Mouse (Mus musculus) midbrain, embryonic 11.5 days (tissue): Measurements from ENCODE around the gene Ptch1. TPM values are rescaled to one million over a fixed set of nuclear protein-coding genes. Genes with fewer than 3 reads are reported as not detected.

Source experiments
- ATAC-seq: fragments of 200-750 bp; cut with Nextera tagmentation; 2 replicates; pipeline ENCODE4 v1.8.0; 2017; ENCODE audit warnings: moderate TSS enrichment, moderate library complexity; ENCODE audit not compliant: low FRiP score
- DNase-seq: peaks from one replicate; pipeline ENCODE4 v3.0.0; 2015; ENCODE audit warnings: low spot score; ENCODE audit errors: missing footprints
- H3K27ac ChIP-seq: fragments of 300-500 bp; sonication (generic); 2 replicates; pipeline ENCODE4 v1.5.1; 2014; ENCODE audit warnings: low read depth, low read length
- H3K27me3 ChIP-seq: fragments of 300-500 bp; sonication (generic); 2 replicates; pipeline ENCODE4 v1.6.1; 2014; ENCODE audit warnings: mild to moderate bottlenecking, low read length, moderate library complexity, mixed read lengths; ENCODE audit not compliant: control insufficient read depth, insufficient read depth
- H3K36me3 ChIP-seq: fragments of 300-500 bp; sonication (generic); 2 replicates; pipeline ENCODE4 v1.6.1; 2014; ENCODE audit warnings: mild to moderate bottlenecking, low read length, moderate library complexity, mixed read lengths; ENCODE audit not compliant: control insufficient read depth, insufficient read depth
- H3K4me1 ChIP-seq: fragments of 300-500 bp; sonication (generic); 2 replicates; pipeline ENCODE4 v1.6.1; 2014; ENCODE audit warnings: low read length; ENCODE audit not compliant: control insufficient read depth, insufficient read depth
- H3K4me2 ChIP-seq: fragments of 300-500 bp; sonication (generic); 2 replicates; pipeline ENCODE4 v1.6.1; 2014; ENCODE audit warnings: mild to moderate bottlenecking, moderate library complexity
- H3K4me3 ChIP-seq: fragments of 300-500 bp; sonication (generic); 2 replicates; pipeline ENCODE4 v1.5.1; 2014; ENCODE audit warnings: low read depth, low read length
- H3K9ac ChIP-seq: fragments of 300-500 bp; sonication (generic); 2 replicates; pipeline ENCODE4 v1.6.1; 2014; ENCODE audit warnings: low read length
- H3K9me3 ChIP-seq: fragments of 300-500 bp; sonication (generic); 2 replicates; pipeline ENCODE4 v1.6.1; 2016; ENCODE audit warnings: low read length; ENCODE audit not compliant: control insufficient read depth
- WGBS: fragments of 180-500 bp; shearing (Covaris S2); extraction: QIAGEN DNeasy Blood & Tissue Kit; methylation state at CpG from one replicate; pipeline ENCODE4 v1.1.7; 2014; 5-methylcytosine and 5-hydroxymethylcytosine counted together
- polyA plus RNA-seq: library from polyadenylated mRNA; unstranded; fragments of >200 nt; fragmentation: Nextera tagmentation; extraction: Ambion mirVana; gene quantifications from 2 replicates; pipeline ENCODE4 v1.2.1, GENCODE M21; 2014

Gene Ptch1
- 22.6 and 22.9 TPM in 2 replicates for polyA plus RNA-seq

GRCm38 (mm10) chr13:63573256-63573835, at the start of gene Ptch1:
Ptch1 (minus strand) TSS chr13:63573598.
- ATAC-seq (peak; percentile 75), DNase-seq (peak; percentile 97)
- peak within 1 kb of the TSS; percentile 81 for H3K27ac ChIP-seq
- 0% methylated on average over 42 of the region's 44 CpGs for WGBS
- no peaks in the 10 kb centered on the region for H3K36me3 ChIP-seq
- H3K4me1 ChIP-seq = peaks cover 32% of the 10 kb centered on the region
- peaks cover 43% of the 10 kb centered on the region for H3K27me3 ChIP-seq
- no peaks in the 10 kb centered on the region for H3K9me3 ChIP-seq
- peak within 1 kb of the TSS; percentile 65 for H3K4me3 ChIP-seq
- H3K9ac ChIP-seq = peak within 1 kb of the TSS; percentile 78
- peak within 1 kb of the TSS; percentile 90 for H3K4me2 ChIP-seq

GRCm38 (mm10) chr13:63621301-63621700, 47.9 kb upstream of the Ptch1 start:
- 84% methylated on average over 3 of the region's 3 CpGs for WGBS
- Histone ChIP-seq H3K9ac (no peak overlapping the region), H3K36me3 (no peaks in the 10 kb centered on the region), H3K27me3 (peaks cover 23% of the 10 kb centered on the region), H3K9me3 (no peaks in the 10 kb centered on the region), H3K4me2 (no peak overlapping the region), H3K4me1 (no peaks in the 10 kb centered on the region), H3K4me3 (no peak overlapping the region), H3K27ac (no peak overlapping the region)
- DNase-seq (peak; percentile 53), ATAC-seq (no peak)

- DNase-seq = no peak
- no peaks in the 10 kb centered on the region; the same call in none of the 2 replicates for H3K4me1 ChIP-seq
- no peak overlapping the region for H3K4me3 ChIP-seq
- H3K4me2 ChIP-seq = no peak overlapping the region
- H3K36me3 ChIP-seq = no peaks in the 10 kb centered on the region
- H3K27me3 ChIP-seq = peaks cover 4% of the 10 kb centered on the region; the same call in 1 of the 2 replicates
- no peaks in the 10 kb centered on the region for H3K9me3 ChIP-seq
- no peak overlapping the region for H3K9ac ChIP-seq
- no peak overlapping the region for H3K27ac ChIP-seq
- WGBS = 79% methylated on average over 2 of the region's 2 CpGs
- ATAC-seq = no peak
These were observed 39.8 kb upstream of the Ptch1 start for GRCm38 (mm10) chr13:63613201-63613600.

- no peak for DNase-seq
- ATAC-seq = no peak
- H3K27ac ChIP-seq = no peak overlapping the region
- H3K9ac ChIP-seq = no peak overlapping the region
- no peaks in the 10 kb centered on the region for H3K36me3 ChIP-seq
- H3K27me3 ChIP-seq = peaks cover 4% of the 10 kb centered on the region; the same call in 1 of the 2 replicates
- H3K4me3 ChIP-seq = no peak overlapping the region
- H3K9me3 ChIP-seq = no peaks in the 10 kb centered on the region
- no peaks in the 10 kb centered on the region; the same call in none of the 2 replicates for H3K4me1 ChIP-seq
- 45% methylated on average over 10 of the region's 10 CpGs for WGBS
- no peak overlapping the region for H3K4me2 ChIP-seq
These were observed 36.3 kb upstream of the Ptch1 start for GRCm38 (mm10) chr13:63609734-63610133.

GRCm38 (mm10) chr13:63597593-63597992, 24.2 kb upstream of the Ptch1 start:
- Histone ChIP-seq H3K27me3 (no peaks in the 10 kb centered on the region), H3K9me3 (no peaks in the 10 kb centered on the region), H3K4me2 (no peak overlapping the region), H3K27ac (no peak overlapping the region), H3K4me3 (no peak overlapping the region), H3K4me1 (peaks cover 6% of the 10 kb centered on the region), H3K36me3 (no peaks in the 10 kb centered on the region), H3K9ac (no peak overlapping the region)
- WGBS = 62% methylated on average over 3 of the region's 3 CpGs
- DNase-seq = no peak
- no peak for ATAC-seq

GRCm38 (mm10) chr13:63595869-63596268, 22.5 kb upstream of the Ptch1 start:
- no peak overlapping the region for H3K4me3 ChIP-seq
- no peak overlapping the region for H3K27ac ChIP-seq
- H3K27me3 ChIP-seq = no peaks in the 10 kb centered on the region
- H3K9me3 ChIP-seq = no peaks in the 10 kb centered on the region
- DNase-seq = no peak
- no peak overlapping the region for H3K4me2 ChIP-seq
- ATAC-seq = no peak
- no peaks in the 10 kb centered on the region for H3K36me3 ChIP-seq
- H3K4me1 ChIP-seq = peaks cover 6% of the 10 kb centered on the region
- 74% methylated on average over 7 of the region's 7 CpGs for WGBS
- no peak overlapping the region for H3K9ac ChIP-seq

GRCm38 (mm10) chr13:63593469-63594050, 20.2 kb upstream of the Ptch1 start:
- Histone ChIP-seq H3K4me2 (no peak overlapping the region), H3K36me3 (no peaks in the 10 kb centered on the region), H3K4me3 (no peak overlapping the region), H3K27me3 (no peaks in the 10 kb centered on the region), H3K4me1 (peaks cover 6% of the 10 kb centered on the region), H3K9me3 (no peaks in the 10 kb centered on the region), H3K9ac (no peak overlapping the region), H3K27ac (no peak overlapping the region)
- ATAC-seq (peak; percentile 75), DNase-seq (no peak)
- 51% methylated on average over 13 of the region's 13 CpGs for WGBS

- ATAC-seq = no peak
- 80% methylated on average over 5 of the region's 5 CpGs for WGBS
- H3K4me1 ChIP-seq = peaks cover 6% of the 10 kb centered on the region
- no peaks in the 10 kb centered on the region for H3K9me3 ChIP-seq
- H3K27ac ChIP-seq = no peak overlapping the region
- no peaks in the 10 kb centered on the region for H3K36me3 ChIP-seq
- no peak overlapping the region for H3K4me2 ChIP-seq
- H3K9ac ChIP-seq = no peak overlapping the region
- no peak for DNase-seq
- H3K4me3 ChIP-seq = no peak overlapping the region
- H3K27me3 ChIP-seq = no peaks in the 10 kb centered on the region
These were observed 19.4 kb upstream of the Ptch1 start for GRCm38 (mm10) chr13:63592755-63593154.

GRCm38 (mm10) chr13:63574601-63575000, 1.2 kb upstream of the Ptch1 start:
- Histone ChIP-seq H3K9me3 (no peaks in the 10 kb centered on the region), H3K36me3 (no peaks in the 10 kb centered on the region), H3K4me2 (no peak overlapping the region), H3K4me3 (no peak overlapping the region), H3K4me1 (peaks cover 20% of the 10 kb centered on the region), H3K27me3 (peaks cover 38% of the 10 kb centered on the region), H3K9ac (no peak overlapping the region), H3K27ac (no peak overlapping the region)
- DNase-seq (no peak), ATAC-seq (no peak)
- WGBS = 61% methylated on average over 4 of the region's 4 CpGs
